Mouse (Mus musculus) kidney, adult 2 months (tissue): ENCODE measurements around the gene B4galt5. TPM values are rescaled to one million over a fixed set of nuclear protein-coding genes. Genes with fewer than 3 reads are reported as not detected.
A peak's percentile ranks its signal among the peaks of the same experiment; 100 is the strongest.

ENCODE experiments used
- DNase-seq: peaks from one replicate; pipeline ENCODE4 v3.0.0; 2021
- H3K27ac ChIP-seq: fragments of 200-500 bp; 2 replicates; pipeline ENCODE4 v1.5.1; 2012; ENCODE audit warnings: low read depth, low read length, control low read depth, inconsistent platforms; ENCODE audit not compliant: insufficient read depth
- H3K27me3 ChIP-seq: fragments of 200-500 bp; replicated peaks from 2 replicates; pipeline ENCODE4 v1.6.1; 2012; ENCODE audit warnings: mild to moderate bottlenecking, moderate library complexity, low read length, inconsistent platforms; ENCODE audit not compliant: control insufficient read depth, insufficient read depth
- H3K36me3 ChIP-seq: fragments of 200-500 bp; 2 replicates; pipeline ENCODE4 v1.6.1; 2012; ENCODE audit warnings: mild to moderate bottlenecking, moderate library complexity, low read length, inconsistent platforms; ENCODE audit not compliant: control insufficient read depth, insufficient read depth
- H3K4me1 ChIP-seq: fragments of 200-500 bp; 2 replicates; pipeline ENCODE4 v1.6.1; 2011; ENCODE audit warnings: low read length; ENCODE audit not compliant: control insufficient read depth, insufficient read depth
- H3K4me3 ChIP-seq: fragments of 200-500 bp; 2 replicates; pipeline ENCODE4 v1.5.1; 2011; ENCODE audit warnings: mild to moderate bottlenecking, low read depth, low read length, control low read depth; ENCODE audit not compliant: insufficient read depth
- CTCF ChIP-seq: fragments of 200-500 bp; conservative IDR thresholded peaks from 2 replicates; pipeline ENCODE4 v1.5.1; 2011; ENCODE audit warnings: low read depth, mild to moderate bottlenecking, control low read depth, low read length, moderate library complexity, mixed read lengths; ENCODE audit not compliant: insufficient read depth, insufficient read length
- POLR2A ChIP-seq: fragments of 200-500 bp; IDR thresholded peaks from one replicate; pipeline ENCODE4 v1.6.1; 2011; ENCODE audit warnings: low read depth, low read length, control low read depth
- WGBS: fragments of 180-500 bp; shearing (Covaris S2); methylation state at CpG from one replicate; pipeline ENCODE4 v1.1.7; 2018; 5-methylcytosine and 5-hydroxymethylcytosine counted together
- polyA plus RNA-seq: library from polyadenylated mRNA; depleted of rRNA; stranded (reverse); fragments of >200 nt; gene quantifications from 2 replicates; pipeline ENCODE4 v1.2.3, GENCODE M21; 2012

The B4galt5 gene
- polyA plus RNA-seq, 1 experiment: 51.5 TPM

- Histone ChIP-seq H3K4me1 (no peaks in the 10 kb centered on the region; the same call in 1 of the 2 replicates), H3K27me3 (no peaks in the 10 kb centered on the region), H3K4me3 (no peak overlapping the region), H3K36me3 (no peaks in the 10 kb centered on the region), H3K27ac (no peak overlapping the region)
- TF ChIP-seq CTCF (no peak), POLR2A (no peak)
- DNase-seq: no peak
- 91% methylated on average over 16 of the region's 16 CpGs for WGBS
Measured at GRCm38 (mm10) chr2:167304651-167305381, 44.2 kb downstream of the B4galt5 start.

- Histone ChIP-seq H3K4me1 (no peaks in the 10 kb centered on the region; the same call in 1 of the 2 replicates), H3K27ac (no peak overlapping the region), H3K27me3 (no peaks in the 10 kb centered on the region), H3K36me3 (no peaks in the 10 kb centered on the region), H3K4me3 (no peak overlapping the region)
- no peak for TF ChIP-seq CTCF
- no peak for TF ChIP-seq POLR2A
- DNase-seq: no peak
- 96% methylated on average over 6 of the region's 6 CpGs for WGBS
Measured at GRCm38 (mm10) chr2:167303806-167304205, 45.2 kb downstream of the B4galt5 start.

- no peak for DNase-seq
- no peaks in the 10 kb centered on the region; the same call in 1 of the 2 replicates for H3K36me3 ChIP-seq
Measured at GRCm38 (mm10) chr2:167303196-167303595, 45.8 kb downstream of the B4galt5 start.

GRCm38 (mm10) chr2:167302641-167303040, 46.3 kb downstream of the B4galt5 start:
- Histone ChIP-seq H3K4me1 (no peaks in the 10 kb centered on the region; the same call in 1 of the 2 replicates), H3K4me3 (no peak overlapping the region), H3K27me3 (no peaks in the 10 kb centered on the region), H3K27ac (no peak overlapping the region; the same call in 1 of the 2 replicates), H3K36me3 (no peaks in the 10 kb centered on the region; the same call in 1 of the 2 replicates)
- no peak for TF ChIP-seq POLR2A
- TF ChIP-seq CTCF: no peak
- 76% methylated on average over 1 of the region's 1 CpGs for WGBS
- DNase-seq: no peak

More at GRCm38 (mm10) chr2:167303196-167303595, 45.8 kb downstream of the B4galt5 start:
- no peak for TF ChIP-seq CTCF
- no peak for TF ChIP-seq POLR2A
- Histone ChIP-seq H3K27me3 (no peaks in the 10 kb centered on the region), H3K4me3 (no peak overlapping the region), H3K4me1 (no peaks in the 10 kb centered on the region; the same call in 1 of the 2 replicates), H3K27ac (no peak overlapping the region)
- WGBS: 91% methylated on average over 8 of the region's 8 CpGs

GRCm38 (mm10) chr2:167302031-167302430, 47.0 kb downstream of the B4galt5 start:
- H3K27ac ChIP-seq: peak overlapping the region; percentile 30; the same call in 1 of the 2 replicates
- no peaks in the 10 kb centered on the region; the same call in 1 of the 2 replicates for H3K36me3 ChIP-seq
- DNase-seq: peak; percentile 78

GRCm38 (mm10) chr2:167301601-167302000, 47.4 kb downstream of the B4galt5 start:
- 87% methylated on average over 7 of the region's 7 CpGs for WGBS
- Histone ChIP-seq H3K4me1 (no peaks in the 10 kb centered on the region; the same call in 1 of the 2 replicates), H3K4me3 (peak overlapping the region; percentile 15; the same call in 1 of the 2 replicates), H3K27me3 (no peaks in the 10 kb centered on the region), H3K27ac (peak overlapping the region; percentile 30; the same call in 1 of the 2 replicates), H3K36me3 (no peaks in the 10 kb centered on the region; the same call in 1 of the 2 replicates)
- TF ChIP-seq CTCF (no peak), POLR2A (no peak)
- no peak for DNase-seq

More at GRCm38 (mm10) chr2:167302031-167302430, 47.0 kb downstream of the B4galt5 start:
- Histone ChIP-seq H3K4me3 (peak overlapping the region; percentile 15; the same call in 1 of the 2 replicates), H3K4me1 (no peaks in the 10 kb centered on the region; the same call in 1 of the 2 replicates), H3K27me3 (no peaks in the 10 kb centered on the region)
- 67% methylated on average over 12 of the region's 12 CpGs for WGBS
- TF ChIP-seq POLR2A (no peak), CTCF (no peak)

- no peaks in the 10 kb centered on the region; the same call in 1 of the 2 replicates for H3K4me1 ChIP-seq
- H3K36me3 ChIP-seq: no peaks in the 10 kb centered on the region; the same call in 1 of the 2 replicates
- H3K27ac ChIP-seq: 0 out of 2 replicates have a peak overlapping the region, but pooled peaks have one; percentile 30
- H3K27me3 ChIP-seq: no peaks in the 10 kb centered on the region
- WGBS: 88% methylated on average over 21 of the region's 21 CpGs
- TF ChIP-seq POLR2A (no peak), CTCF (no peak)
- H3K4me3 ChIP-seq: no peak overlapping the region
- DNase-seq: no peak
Measured at GRCm38 (mm10) chr2:167300943-167301497, 48.0 kb downstream of the B4galt5 start.
